Mouse (Mus musculus): ENCODE measurements around the gene Atp6v1g1.

DNA sequence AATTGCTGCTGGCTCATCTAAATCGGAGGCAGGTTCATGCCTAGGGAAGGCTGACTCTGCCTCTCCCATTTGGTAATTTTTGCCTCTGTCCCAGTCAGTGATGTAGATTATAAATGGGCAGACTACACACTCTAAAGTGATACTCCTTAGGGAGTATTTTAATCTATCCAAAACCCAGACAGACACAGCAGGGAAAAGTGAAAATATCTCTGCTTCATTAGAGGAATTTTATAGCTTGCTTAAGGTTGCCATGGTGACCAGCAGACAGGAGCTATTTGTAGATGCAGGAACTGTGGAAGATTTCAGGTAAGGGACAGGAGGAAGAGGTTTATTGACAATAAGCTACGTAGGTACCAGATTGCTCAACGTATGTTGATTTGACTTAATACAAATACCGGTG, 7.0 kb upstream of the Atp6v1g1 start:
- TF ChIP-seq CTCF (conservative IDR thresholded peaks at IDR 0.05; ENCODE audit: low read length) = no peak
- no peak for TF ChIP-seq NANOG (IDR thresholded peaks at IDR 0.05; ENCODE audit: borderline replicate concordance, low read length)
- no peak for TF ChIP-seq POU5F1 (IDR thresholded peaks at IDR 0.05; ENCODE audit: borderline replicate concordance, low read length)
